Mouse (Mus musculus): ENCODE results near the gene Nfyb.
A peak's percentile ranks its signal among the peaks of the same experiment; 100 is the strongest.

GRCm38 (mm10) chr10:82798312-82798933, 34.5 kb upstream of the Nfyb start:
- TF ChIP-seq CTCF (conservative IDR thresholded peaks at IDR 0.05; ENCODE audit: insufficient read depth, insufficient read length, low read depth, low read length) (0 out of 2 replicates have a peak, but pooled peaks have one; percentile 2), POLR2A (IDR thresholded peaks at IDR 0.05; ENCODE audit: low read depth, low read length) (no peak)

All from kidney, adult 2 months (tissue).